Mouse (Mus musculus): Measurements from ENCODE around the gene Kcnn1.

Gene Kcnn1

GRCm38 (mm10) chr8:70896316-70897020, 33.4 kb upstream of the Kcnn1 start:
- TF ChIP-seq GATA4 (IDR thresholded peaks at IDR 0.05; ENCODE audit: insufficient replicate concordance, low read length) = no peak

- no peak for TF ChIP-seq GATA4 (IDR thresholded peaks at IDR 0.05; ENCODE audit: insufficient replicate concordance, low read length)
These were observed 31.9 kb upstream of the Kcnn1 start for GRCm38 (mm10) chr8:70894771-70895545.

GRCm38 (mm10) chr8:70894385-70894720, 31.3 kb upstream of the Kcnn1 start:
- TF ChIP-seq GATA4 (IDR thresholded peaks at IDR 0.05; ENCODE audit: insufficient replicate concordance, low read length) = no peak

- no peak for TF ChIP-seq GATA4 (IDR thresholded peaks at IDR 0.05; ENCODE audit: insufficient replicate concordance, low read length)
These were observed 30.8 kb upstream of the Kcnn1 start for GRCm38 (mm10) chr8:70893656-70894384.

- no peak for TF ChIP-seq GATA4 (IDR thresholded peaks at IDR 0.05; ENCODE audit: insufficient replicate concordance, low read length)
These were observed 30.0 kb upstream of the Kcnn1 start for GRCm38 (mm10) chr8:70892896-70893655.

- TF ChIP-seq GATA4 (IDR thresholded peaks at IDR 0.05; ENCODE audit: insufficient replicate concordance, low read length) = no peak
These were observed 29.2 kb upstream of the Kcnn1 start, which contains the start of gene Slc5a5 for GRCm38 (mm10) chr8:70892022-70892895. Slc5a5 (minus strand) TSS chr8:70892757.

GRCm38 (mm10) chr8:70891356-70891755, 28.3 kb upstream of the Kcnn1 start:
- no peak for TF ChIP-seq GATA4 (IDR thresholded peaks at IDR 0.05; ENCODE audit: insufficient replicate concordance, low read length)

GRCm38 (mm10) chr8:70890656-70891055, 27.6 kb upstream of the Kcnn1 start:
- TF ChIP-seq GATA4 (IDR thresholded peaks at IDR 0.05; ENCODE audit: insufficient replicate concordance, low read length) = no peak

- TF ChIP-seq GATA4 (IDR thresholded peaks at IDR 0.05; ENCODE audit: insufficient replicate concordance, low read length) = no peak
These were observed 24.6 kb upstream of the Kcnn1 start for GRCm38 (mm10) chr8:70887669-70888068.

- TF ChIP-seq GATA4 (IDR thresholded peaks at IDR 0.05; ENCODE audit: insufficient replicate concordance, low read length) = no peak
These were observed 22.6 kb upstream of the Kcnn1 start for GRCm38 (mm10) chr8:70885612-70886011.

GRCm38 (mm10) chr8:70884683-70885082, 21.6 kb upstream of the Kcnn1 start:
- TF ChIP-seq GATA4 (IDR thresholded peaks at IDR 0.05; ENCODE audit: insufficient replicate concordance, low read length) = no peak

GRCm38 (mm10) chr8:70884186-70884585, 21.1 kb upstream of the Kcnn1 start:
- TF ChIP-seq GATA4 (IDR thresholded peaks at IDR 0.05; ENCODE audit: insufficient replicate concordance, low read length) = no peak

- TF ChIP-seq GATA4 (IDR thresholded peaks at IDR 0.05; ENCODE audit: insufficient replicate concordance, low read length) = no peak
These were observed 17.5 kb upstream of the Kcnn1 start for GRCm38 (mm10) chr8:70880546-70880945.

- no peak for TF ChIP-seq GATA4 (IDR thresholded peaks at IDR 0.05; ENCODE audit: insufficient replicate concordance, low read length)
These were observed 17.1 kb upstream of the Kcnn1 start for GRCm38 (mm10) chr8:70880126-70880525.
